Mouse (Mus musculus): ENCODE results near the gene Zhx3.

Zhx3 gene

GRCm38 (mm10) chr2:160806091-160806521 is 66.7 kb downstream of the Zhx3 start:
- in situ Hi-C loops (cut with MseI, MboI) = no loop called here

- in situ Hi-C loops (cut with MseI, MboI) = no loop called here
Observed at GRCm38 (mm10) chr2:160804794-160805527, 67.8 kb downstream of the Zhx3 start.

DNA sequence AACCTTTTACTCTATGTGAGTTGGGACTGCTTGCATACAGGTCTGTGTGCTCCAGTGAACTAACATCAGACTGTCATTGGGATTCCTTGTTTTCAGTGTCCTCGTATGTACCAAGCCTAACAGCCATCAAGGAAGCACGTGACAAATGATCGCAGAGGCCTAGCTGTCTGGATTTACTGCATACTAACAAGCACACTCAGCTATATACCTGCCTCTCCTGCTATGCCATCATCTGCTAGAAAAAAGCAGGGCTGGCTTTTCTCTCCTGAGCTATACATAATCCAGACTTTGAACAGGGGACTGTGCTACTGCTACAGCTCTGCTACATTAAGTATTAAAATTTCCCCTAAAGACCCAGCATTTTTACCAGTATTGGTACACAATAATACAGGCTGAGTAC is 70.5 kb downstream of the Zhx3 start:
- in situ Hi-C loops (cut with MseI, MboI) = no loop called here

DNA sequence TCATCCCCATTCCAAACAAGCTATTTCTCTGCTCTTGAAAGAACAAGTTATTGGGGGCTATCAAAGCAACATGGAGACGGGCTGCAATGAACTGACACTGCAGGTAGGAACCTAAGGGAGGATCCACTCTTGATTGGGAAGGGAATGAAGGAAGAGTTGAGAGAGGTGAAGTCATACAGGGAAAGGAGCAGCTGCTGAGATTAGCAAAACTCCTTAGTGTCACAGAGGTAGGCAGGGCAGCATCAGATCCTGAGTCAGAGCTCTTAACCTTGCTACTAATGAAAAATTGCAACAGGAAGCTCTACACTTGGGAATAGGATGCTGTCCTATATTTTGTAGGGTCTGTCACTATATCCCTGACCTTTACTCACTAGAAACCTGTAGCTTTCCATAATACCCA is 71.8 kb downstream of the Zhx3 start:
- in situ Hi-C loops (cut with MseI, MboI) = no loop called here

- in situ Hi-C loops (cut with MseI, MboI) = no loop called here
Observed at GRCm38 (mm10) chr2:160798206-160798605, 74.6 kb downstream of the Zhx3 start.

- in situ Hi-C loops (cut with MseI, MboI) = no loop called here
Observed at GRCm38 (mm10) chr2:160796973-160797372, 75.8 kb downstream of the Zhx3 start.

DNA sequence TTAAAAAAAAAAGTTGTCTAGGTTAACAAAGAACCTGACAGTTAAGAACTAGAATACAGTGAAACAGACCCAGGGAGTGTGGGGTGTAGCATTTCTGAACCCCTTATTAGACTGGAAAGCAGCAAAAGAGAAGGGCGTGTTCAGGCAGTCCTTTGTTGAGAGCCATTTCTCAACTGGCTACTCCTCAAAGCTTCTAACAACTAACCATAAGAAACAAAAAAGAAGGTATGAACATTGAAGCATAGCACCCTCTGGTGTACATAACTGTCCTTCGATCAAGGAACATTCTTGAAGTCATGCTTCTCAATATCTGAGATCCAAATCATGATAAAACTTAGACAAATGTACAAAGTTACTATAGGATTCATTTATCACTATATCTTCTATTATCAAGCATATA is 79.7 kb downstream of the Zhx3 start:
- in situ Hi-C loops (cut with MseI, MboI) = no loop called here

- in situ Hi-C loops (cut with MseI, MboI) = no loop called here
Observed at GRCm38 (mm10) chr2:160789741-160790140, 83.1 kb downstream of the Zhx3 start.

DNA sequence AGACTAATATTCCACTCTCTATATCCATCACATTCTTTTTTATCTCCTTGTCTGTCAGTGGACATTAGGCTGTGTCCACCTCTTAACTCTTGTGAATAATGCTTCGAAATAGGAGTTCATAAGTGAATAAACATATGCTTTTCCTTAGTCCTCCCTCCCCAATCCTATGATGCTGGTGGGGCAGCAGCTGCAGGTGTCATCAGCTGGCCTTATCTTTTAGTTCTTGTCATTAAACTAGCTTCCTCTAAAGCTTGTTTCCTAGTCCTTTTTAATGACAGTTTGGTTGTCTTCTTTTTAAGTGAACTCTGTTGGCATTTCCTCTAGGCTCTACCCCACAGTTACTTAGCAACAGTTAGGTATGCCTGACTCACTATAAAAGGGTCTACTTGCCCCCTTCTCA is 83.8 kb downstream of the Zhx3 start:
- in situ Hi-C loops (cut with MseI, MboI) = no loop called here

- in situ Hi-C loops (cut with MseI, MboI) = no loop called here
Observed at GRCm38 (mm10) chr2:160786333-160786732, 86.5 kb downstream of the Zhx3 start.

GRCm38 (mm10) chr2:160780834-160781219 is 92.0 kb downstream of the Zhx3 start:
- in situ Hi-C loops (cut with MseI, MboI) = no loop called here

GRCm38 (mm10) chr2:160780154-160780833 is 92.5 kb downstream of the Zhx3 start:
- in situ Hi-C loops (cut with MseI, MboI) = no loop called here

- in situ Hi-C loops (cut with MseI, MboI) = no loop called here
Observed at GRCm38 (mm10) chr2:160778034-160778433, 94.8 kb downstream of the Zhx3 start.

DNA sequence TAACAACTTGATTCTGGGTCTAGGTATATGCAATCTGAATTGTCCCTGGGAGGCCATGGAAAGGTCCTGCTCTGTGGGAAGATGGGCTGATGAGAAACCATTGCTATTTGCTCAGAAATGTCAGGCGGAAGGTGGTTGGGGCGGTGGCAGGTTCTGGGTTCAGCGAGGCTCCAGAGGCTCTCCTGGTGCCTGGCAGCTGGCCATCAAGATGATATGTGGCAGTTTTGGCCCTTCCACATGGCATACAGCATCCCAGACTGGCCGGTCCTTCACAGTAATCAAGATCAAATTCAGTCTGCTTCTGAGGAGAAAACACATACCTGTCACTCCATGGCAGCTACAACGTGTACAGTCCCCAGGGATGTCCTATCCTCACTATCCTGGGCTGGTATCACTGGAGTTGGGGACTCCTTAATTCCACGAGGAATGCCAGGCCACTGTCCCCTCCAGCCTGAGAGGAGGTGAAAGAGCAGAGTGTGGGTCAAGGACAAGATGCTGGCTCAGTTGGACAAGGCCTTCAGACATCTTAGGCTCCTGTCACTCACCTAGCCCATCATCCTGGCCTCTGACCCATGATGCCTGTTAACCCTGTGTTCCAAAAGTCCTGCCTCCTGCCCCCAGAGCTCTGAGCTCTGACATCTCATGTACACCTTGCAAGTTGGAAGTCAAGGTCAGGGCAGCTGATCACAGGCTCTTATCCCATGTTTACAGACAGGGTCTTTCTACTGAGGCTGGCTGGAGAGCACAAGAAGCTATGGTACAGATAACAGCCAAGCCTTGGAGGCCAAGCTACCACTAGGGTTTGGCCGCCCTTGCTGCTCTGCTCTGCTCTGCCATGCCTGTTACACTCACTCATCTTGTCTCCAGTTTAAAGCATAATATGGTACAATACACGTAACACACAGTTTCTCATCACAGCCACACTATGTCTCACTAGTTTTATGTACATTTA is 101.2 kb downstream of the Zhx3 start:
- in situ Hi-C loops (cut with MseI, MboI) = no loop called here

DNA sequence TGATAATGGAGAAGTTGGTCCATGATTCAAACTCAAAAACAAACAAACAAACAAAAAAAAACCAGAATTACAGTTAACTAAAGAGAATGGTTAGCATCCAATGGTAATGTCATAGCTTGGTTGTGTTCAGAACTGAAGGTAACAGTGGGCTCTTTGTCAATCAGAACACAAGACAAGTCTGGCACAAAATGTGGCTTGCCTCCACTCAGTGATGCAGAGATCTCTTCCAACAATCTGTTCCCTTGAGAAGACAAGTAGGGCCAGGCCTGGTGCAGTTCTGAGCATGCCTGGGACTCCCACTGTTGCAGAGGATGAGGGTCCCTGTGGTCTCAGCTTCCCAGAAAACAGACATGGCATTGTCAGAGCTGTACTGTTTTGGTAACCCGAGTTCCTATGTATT is 101.9 kb downstream of the Zhx3 start:
- in situ Hi-C loops (cut with MseI, MboI) = no loop called here

- in situ Hi-C loops (cut with MseI, MboI) = no loop called here
Observed at GRCm38 (mm10) chr2:160770409-160770808, 102.4 kb downstream of the Zhx3 start.

- in situ Hi-C loops (cut with MseI, MboI) = no loop called here
Observed at GRCm38 (mm10) chr2:160768997-160769396, 103.8 kb downstream of the Zhx3 start.

DNA sequence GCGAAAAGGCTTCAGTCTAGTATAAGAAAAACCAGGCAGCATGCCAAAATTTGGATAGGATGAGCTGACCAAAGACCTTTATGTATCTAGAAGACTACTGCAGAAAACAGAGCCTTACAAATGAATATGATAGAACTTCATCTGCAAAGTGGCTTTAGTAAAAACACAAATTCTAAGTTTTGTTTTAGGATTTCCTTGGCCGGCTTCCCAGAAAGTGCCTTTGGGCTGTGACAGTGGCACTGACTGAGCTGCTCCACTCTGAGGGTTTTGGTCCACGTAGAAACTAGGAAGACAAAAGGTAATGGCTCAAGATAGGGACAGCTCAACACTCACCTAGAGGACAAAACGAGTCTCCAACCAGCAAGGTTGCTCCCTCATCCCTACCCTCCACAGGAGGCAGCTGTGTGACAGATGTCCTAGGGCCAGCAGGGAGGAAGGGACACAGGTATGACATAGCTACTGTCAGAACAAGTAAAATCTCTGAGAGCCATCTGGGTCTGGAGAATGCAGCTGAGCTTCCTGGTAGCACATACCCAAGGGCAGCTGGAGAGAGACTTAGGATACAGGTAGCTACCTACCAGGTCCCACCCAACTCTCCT is 104.6 kb downstream of the Zhx3 start:
- in situ Hi-C loops (cut with MseI, MboI) = no loop called here

DNA sequence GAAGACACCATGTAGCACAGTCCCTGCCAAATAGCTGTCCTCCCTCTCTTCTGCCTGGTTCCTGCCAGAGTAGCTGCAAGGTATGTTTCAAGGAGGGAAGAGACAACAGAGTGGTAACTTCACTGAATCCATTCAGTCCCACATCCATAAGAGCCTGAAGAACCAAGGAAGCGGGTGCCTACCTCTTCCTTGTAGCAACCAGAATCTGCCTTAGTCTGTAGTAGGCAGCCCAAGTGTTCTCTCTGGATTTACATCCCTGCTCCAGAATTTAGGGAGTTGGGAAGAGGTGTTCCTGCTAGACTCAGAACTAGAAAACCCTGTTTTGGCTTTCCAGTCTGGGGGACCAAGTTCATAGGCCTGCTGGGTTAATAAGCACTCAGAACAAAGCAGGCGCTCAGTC is 105.6 kb downstream of the Zhx3 start:
- in situ Hi-C loops (cut with MseI, MboI) = no loop called here

DNA sequence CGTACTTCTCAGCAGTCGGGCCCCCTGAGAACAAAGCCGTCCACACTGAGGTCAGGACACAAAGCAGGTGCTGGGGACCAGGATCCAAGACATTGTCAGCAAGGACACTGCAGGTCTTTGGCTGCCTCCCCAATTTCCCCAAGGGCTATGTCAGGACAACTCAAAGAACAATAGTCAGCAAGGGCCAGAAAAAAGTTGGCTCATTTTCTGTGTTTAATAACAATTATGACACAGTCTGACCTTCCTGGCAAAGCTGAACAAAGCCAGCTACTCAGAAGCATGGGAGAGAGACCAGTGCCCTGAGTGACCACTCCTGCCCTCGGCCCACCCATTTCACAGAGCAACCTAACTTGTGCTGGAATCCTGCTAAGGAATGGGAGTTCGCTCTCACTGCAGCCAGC is 106.4 kb downstream of the Zhx3 start:
- in situ Hi-C loops (cut with MseI, MboI) = no loop called here

GRCm38 (mm10) chr2:160765096-160765495 is 107.7 kb downstream of the Zhx3 start:
- in situ Hi-C loops (cut with MseI, MboI) = no loop called here

DNA sequence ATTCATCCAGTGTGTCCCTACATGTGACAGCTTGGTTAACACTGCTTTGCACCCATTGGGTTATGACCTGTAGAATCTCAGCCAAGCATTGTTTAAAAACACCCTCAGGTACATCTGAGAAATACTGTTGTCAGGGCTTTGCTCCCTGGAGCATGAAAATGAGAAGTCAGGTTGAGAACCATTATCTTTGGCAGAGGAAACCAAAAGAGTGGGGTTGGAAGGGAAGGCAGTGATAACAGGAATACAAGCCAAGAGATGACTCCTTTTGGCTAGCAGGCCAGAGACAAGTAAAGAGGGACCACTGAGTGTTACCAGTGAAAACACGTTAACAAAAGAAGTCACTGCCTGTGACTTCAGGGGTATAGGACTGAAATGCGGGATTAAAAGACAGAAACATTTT is 108.4 kb downstream of the Zhx3 start:
- in situ Hi-C loops (cut with MseI, MboI) = no loop called here

Data from mouse trophoblast stem cell (cell line).